Mouse (Mus musculus) E14TG2a.4 (cell line): ENCODE measurements around the gene Hddc2.

ENCODE experiments used
- CTCF ChIP-seq: conservative IDR thresholded peaks from 2 replicates; pipeline ENCODE4 v1.5.1; 2014; ENCODE audit warnings: low read length
- POU5F1 ChIP-seq: IDR thresholded peaks from 2 replicates; pipeline ENCODE4 v1.6.1; 2014; ENCODE audit warnings: low read length, borderline replicate concordance

GRCm38 (mm10) chr10:31346401-31346800, 33.2 kb downstream of the Hddc2 start:
- TF ChIP-seq CTCF: no peak
- TF ChIP-seq POU5F1: no peak
